ENCODE assay signal across 20 mouse cellular contexts in the genomic region with DNA sequence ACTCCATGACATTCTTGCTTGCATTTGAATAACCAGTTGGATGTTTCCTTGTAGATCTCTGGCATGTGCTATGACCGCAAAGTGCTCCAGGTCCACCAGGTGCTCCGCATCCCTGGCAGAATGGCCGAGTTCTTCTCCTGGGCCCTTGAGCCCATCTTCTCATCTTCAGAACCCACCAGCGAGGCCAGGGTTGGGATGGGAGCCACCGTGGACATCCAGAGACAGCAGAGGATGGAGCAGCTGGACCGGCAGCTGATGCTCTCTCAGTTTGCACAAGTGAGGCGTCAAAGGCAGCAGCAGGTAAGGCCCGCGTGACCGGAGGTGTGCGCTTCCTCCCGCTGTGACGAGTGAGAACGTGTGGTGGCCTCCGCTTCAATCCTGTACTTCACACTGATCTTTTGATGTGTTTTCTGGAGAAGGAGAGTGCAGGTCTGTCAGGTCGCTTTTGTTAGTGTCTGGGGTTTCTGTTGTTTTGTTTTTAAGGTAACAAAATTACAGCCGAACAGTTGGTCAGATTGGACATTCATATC. TPM values are rescaled to one million over a fixed set of nuclear protein-coding genes. Genes with fewer than 3 reads are reported as not detected.
DNase-seq lines count a peak whose midpoint lies in the region.
"Had no signal": no experiment of that assay in that cellular context is flagged by ENCODE, and none has a peak within 500 bp of the region (broad histone marks: within the 10 kb centered on the region; RNA-seq: fewer than 3 reads in every experiment).

No protein-coding gene starts in this region.

- intact Hi-C loops in heart, postnatal 25 days (cut with DNase I): no loop called here

- peak; percentile 91 for DNase-seq in heart, adult 11 months
- DNase-seq in heart, postnatal 25 days (ENCODE audit: low spot score): no peak
- DNase-seq in testis, postnatal 10 days (ENCODE audit: low spot score): peak; percentile 31
- no peak for DNase-seq in testis, postnatal 14 days (ENCODE audit: low spot score)
- peak; percentile 73 for DNase-seq in induced T-regulatory cell, adult 2 months (ENCODE audit: low read depth)
- no peak for DNase-seq in frontal cortex, postnatal 14 days (ENCODE audit: low spot score in 2 of 2)
- no peak for DNase-seq in left cerebral cortex, adult 8-10 months (ENCODE audit: low spot score in 2 of 2)
- DNase-seq: adrenal gland, postnatal 14 days; cerebellum, adult 11 months; cerebellum, adult 9-11 months; gastrocnemius, postnatal 25 days; heart, adult 2 months; heart, postnatal 4 days; kidney, adult 11 months; left cerebral cortex, postnatal 4 days; lung, postnatal 4 days had no signal

RNA-seq across cellular contexts. Expression of a gene that starts 29.2 kb away (rescaled TPM):
- total RNA-seq in heart, postnatal 25 days (2021): 1 to 10 TPM; 1.4 to 1.6 TPM
- 1 to 10 TPM in 2 of 4 experiments, under 1 TPM in 2; 0.44 to 2.6 (median 1.2) TPM for total RNA-seq in left cerebral cortex, adult 8-10 months (2022)

RNA-seq across cellular contexts. Expression of a gene that starts 40.2 kb away (rescaled TPM):
- total RNA-seq in heart, postnatal 25 days (2021): not detected
- total RNA-seq in left cerebral cortex, adult 8-10 months (2022): under 1 TPM in 1 of 4 experiments, not detected in 3; 0.44 TPM
- total RNA-seq: adrenal gland, postnatal 14 days; common myeloid progenitor, adult 5-6 weeks; gastrocnemius, postnatal 25 days; heart, adult 2 months; heart, postnatal 4 days; layer of hippocampus, postnatal 10 days; left cerebral cortex, adult 2 months; monocyte, adult 5-6 weeks had no signal

Comparison
In these comparisons a context has a peak if more than half of its experiments do, and no peak if none do; other contexts are left out.
1. DNase-seq: peak in heart, adult 11 months (single experiment), testis, postnatal 10 days (single experiment) and induced T-regulatory cell, adult 2 months (single experiment); none in heart, postnatal 25 days (single experiment), testis, postnatal 14 days (single experiment), frontal cortex, postnatal 14 days (0 of 2) and left cerebral cortex, adult 8-10 months (0 of 2).